Mouse (Mus musculus) testis, adult 2 months (tissue): ENCODE data around the gene Gapdh. TPM values are rescaled to one million over a fixed set of nuclear protein-coding genes. Genes with fewer than 3 reads are reported as not detected.

Experiments used
- H3K27ac ChIP-seq: fragments of 200-500 bp; 2 replicates; pipeline ENCODE4 v1.5.1; 2012; ENCODE audit warnings: low read depth, low read length; ENCODE audit not compliant: control insufficient read depth, insufficient read depth
- H3K27me3 ChIP-seq: fragments of 200-500 bp; 2 replicates; pipeline ENCODE4 v1.6.1; 2012; ENCODE audit warnings: mild to moderate bottlenecking, low read length, moderate library complexity; ENCODE audit not compliant: control insufficient read depth, insufficient read depth
- H3K36me3 ChIP-seq: fragments of 200-500 bp; 2 replicates; pipeline ENCODE4 v1.6.1; 2012; ENCODE audit warnings: mild to moderate bottlenecking, low read length; ENCODE audit not compliant: control insufficient read depth, insufficient read depth
- H3K4me1 ChIP-seq: fragments of 200-500 bp; 2 replicates; pipeline ENCODE4 v1.6.1; 2012; ENCODE audit warnings: low read length; ENCODE audit not compliant: control insufficient read depth, insufficient read depth
- H3K4me3 ChIP-seq: fragments of 200-500 bp; 2 replicates; pipeline ENCODE4 v1.5.1; 2012; ENCODE audit warnings: low read depth, mild to moderate bottlenecking, low read length, moderate library complexity, mixed read lengths; ENCODE audit not compliant: control insufficient read depth
- CTCF ChIP-seq: fragments of 200-500 bp; IDR thresholded peaks from 2 replicates; pipeline ENCODE4 v1.5.1; 2012; ENCODE audit warnings: low read depth, mild to moderate bottlenecking, inconsistent platforms, low read length, moderate library complexity; ENCODE audit not compliant: control insufficient read depth, insufficient read depth, insufficient replicate concordance
- POLR2A ChIP-seq: fragments of 200-500 bp; IDR thresholded peaks from 2 replicates; pipeline ENCODE4 v1.6.1; 2012; ENCODE audit warnings: low read depth, mild to moderate bottlenecking, inconsistent platforms, low read length, moderate library complexity; ENCODE audit not compliant: control insufficient read depth
- polyA plus RNA-seq: library from polyadenylated mRNA; depleted of rRNA; stranded (reverse); fragments of >200 nt; gene quantifications from 2 replicates; pipeline ENCODE4 v1.2.3, GENCODE M21; 2012; rRNA removed

Gene Gapdh
- polyA plus RNA-seq, 1 experiment: 274 TPM

GRCm38 (mm10) chr6:125129710-125130402 lies 36.4 kb downstream of the Gapdh start:
- no peak overlapping the region for H3K4me3 ChIP-seq
- no peaks in the 10 kb centered on the region; the same call in 1 of the 2 replicates for H3K4me1 ChIP-seq
- no peak overlapping the region for H3K27ac ChIP-seq
- TF ChIP-seq POLR2A (no peak), CTCF (no peak)
- H3K27me3 ChIP-seq: no peaks in the 10 kb centered on the region
- H3K36me3 ChIP-seq: peaks cover 4% of the 10 kb centered on the region

- no peak overlapping the region for H3K4me3 ChIP-seq
- no peak for TF ChIP-seq CTCF
- no peak for TF ChIP-seq POLR2A
- H3K27ac ChIP-seq: no peak overlapping the region
- H3K27me3 ChIP-seq: no peaks in the 10 kb centered on the region
- no peaks in the 10 kb centered on the region; the same call in 1 of the 2 replicates for H3K4me1 ChIP-seq
- H3K36me3 ChIP-seq: peaks cover 4% of the 10 kb centered on the region
Measured at GRCm38 (mm10) chr6:125128724-125129123, 37.5 kb downstream of the Gapdh start.

- no peak for TF ChIP-seq CTCF
- TF ChIP-seq POLR2A: no peak
- no peaks in the 10 kb centered on the region for H3K27me3 ChIP-seq
- H3K36me3 ChIP-seq: peaks cover 12% of the 10 kb centered on the region
- H3K4me1 ChIP-seq: no peaks in the 10 kb centered on the region
- H3K4me3 ChIP-seq: no peak overlapping the region
- no peak overlapping the region for H3K27ac ChIP-seq
Measured at GRCm38 (mm10) chr6:125119387-125119786, 46.9 kb downstream of the Gapdh start.

- Histone ChIP-seq H3K27ac (no peak overlapping the region), H3K4me1 (no peaks in the 10 kb centered on the region), H3K27me3 (no peaks in the 10 kb centered on the region), H3K36me3 (peaks cover 5% of the 10 kb centered on the region), H3K4me3 (no peak overlapping the region)
- TF ChIP-seq POLR2A: no peak
- no peak for TF ChIP-seq CTCF
Measured at GRCm38 (mm10) chr6:125112553-125112952, 53.7 kb downstream of the Gapdh start.

Other genes starting within 250 kb of the Gapdh start
- gene Ptms, start 246.4 kb downstream of the Gapdh start, polyA plus RNA-seq: 142 and 168 TPM in 2 replicates
- 75.4 and 76.5 TPM in 2 replicates for gene Mlf2, start 235.1 kb downstream of the Gapdh start, polyA plus RNA-seq
- 387 and 413 TPM in 2 replicates for gene Cops7a, start 200.9 kb downstream of the Gapdh start, polyA plus RNA-seq
- 0.23 and 0.38 TPM in 2 replicates for gene Pianp, start 169.8 kb downstream of the Gapdh start, polyA plus RNA-seq
- 50.2 and 53.1 TPM in 2 replicates for gene Zfp384, start 157.3 kb downstream of the Gapdh start, polyA plus RNA-seq
- 11.3 and 11.8 TPM in 2 replicates for gene Ing4, start 126.7 kb downstream of the Gapdh start, polyA plus RNA-seq
- 1,698 and 1,947 TPM in 2 replicates for gene Acrbp, start 116.8 kb downstream of the Gapdh start, polyA plus RNA-seq
- 0.31 and 0.32 TPM in 2 replicates for gene Lpar5, start 98.5 kb downstream of the Gapdh start, polyA plus RNA-seq
- gene Chd4, start 70.5 kb downstream of the Gapdh start, polyA plus RNA-seq: 42.5 and 43.0 TPM in 2 replicates
- 24.5 and 26.2 TPM in 2 replicates for gene Nop2, start 34.6 kb downstream of the Gapdh start, polyA plus RNA-seq
- 60.9 and 62.9 TPM in 2 replicates for gene Iffo1, start 21.2 kb downstream of the Gapdh start, polyA plus RNA-seq
- gene Ncapd2, start 25.2 kb upstream of the Gapdh start, polyA plus RNA-seq: 100 and 109 TPM in 2 replicates
- gene Mrpl51, start 25.3 kb upstream of the Gapdh start, polyA plus RNA-seq: 171 and 194 TPM in 2 replicates
- gene Vamp1, start 49.1 kb upstream of the Gapdh start, polyA plus RNA-seq: 10.3 and 11.3 TPM in 2 replicates
- 8.0 and 9.3 TPM in 2 replicates for gene Tapbpl, start 65.4 kb upstream of the Gapdh start, polyA plus RNA-seq
- 0.23 and 0.70 TPM in 2 replicates for gene Cd27, start 70.5 kb upstream of the Gapdh start, polyA plus RNA-seq
- gene Tuba3a, start 119.6 kb upstream of the Gapdh start, polyA plus RNA-seq: 2,638 and 2,960 TPM in 2 replicates
- 10.9 and 11.2 TPM in 2 replicates for gene Ltbr, start 147.4 kb upstream of the Gapdh start, polyA plus RNA-seq
- 0.44 and 1.4 TPM in 2 replicates for gene Scnn1a, start 154.2 kb upstream of the Gapdh start, polyA plus RNA-seq
- 18.2 and 21.0 TPM in 2 replicates for gene Tnfrsf1a, start 182.9 kb upstream of the Gapdh start, polyA plus RNA-seq
- 0.11 and 0.46 TPM in 2 replicates for gene Plekhg6, start 214.3 kb upstream of the Gapdh start, polyA plus RNA-seq